Mouse (Mus musculus) spleen, adult 2 months (tissue): ENCODE results near the gene Smarcc1. TPM values are rescaled to one million over a fixed set of nuclear protein-coding genes. Genes with fewer than 3 reads are reported as not detected.

Experiments used
- DNase-seq, 2 experiments: peaks; one replicate each; pipeline versions ENCODE4 v3.0.0 to v3.0.0-alpha.2; 2012 to 2021; ENCODE audit warnings: low spot score in 2 of 2, low read depth in 1 of 2
- H3K27ac ChIP-seq: fragments of 200-500 bp; 2 replicates; pipeline ENCODE4 v1.5.1; 2012; ENCODE audit warnings: low read length, inconsistent platforms; ENCODE audit not compliant: insufficient read depth
- H3K27me3 ChIP-seq: fragments of 200-500 bp; 2 replicates; pipeline ENCODE4 v1.6.1; 2012; ENCODE audit warnings: mild to moderate bottlenecking, moderate library complexity, low read length, inconsistent platforms; ENCODE audit not compliant: control insufficient read depth, insufficient read depth
- H3K36me3 ChIP-seq: fragments of 200-500 bp; 2 replicates; pipeline ENCODE4 v1.6.1; 2012; ENCODE audit warnings: mild to moderate bottlenecking, low read length, inconsistent platforms; ENCODE audit not compliant: control insufficient read depth, insufficient read depth
- H3K4me1 ChIP-seq: fragments of 200-500 bp; 2 replicates; pipeline ENCODE4 v1.6.1; 2011; ENCODE audit warnings: inconsistent platforms; ENCODE audit not compliant: control insufficient read depth, insufficient read depth, insufficient read length
- H3K4me3 ChIP-seq: fragments of 200-500 bp; 2 replicates; pipeline ENCODE4 v1.5.1; 2011; ENCODE audit warnings: mild to moderate bottlenecking, inconsistent platforms; ENCODE audit not compliant: insufficient read depth, insufficient read length; ENCODE audit errors: extremely low read depth
- CTCF ChIP-seq: fragments of 200-500 bp; IDR thresholded peaks from 2 replicates; pipeline ENCODE4 v1.5.1; 2011; ENCODE audit warnings: mild to moderate bottlenecking, inconsistent platforms; ENCODE audit not compliant: insufficient read depth, insufficient read length, insufficient replicate concordance; ENCODE audit errors: extremely low read depth
- POLR2A ChIP-seq: fragments of 200-500 bp; IDR thresholded peaks from 2 replicates; pipeline ENCODE4 v1.6.1; 2011; ENCODE audit warnings: low read depth, low read length, inconsistent platforms
- WGBS: fragments of 180-500 bp; shearing (Covaris S2); methylation state at CpG from one replicate; pipeline ENCODE4 v1.1.7; 2018; 5-methylcytosine and 5-hydroxymethylcytosine counted together
- polyA plus RNA-seq: library from polyadenylated mRNA; depleted of rRNA; stranded (reverse); fragments of >200 nt; gene quantifications from 2 replicates; pipeline ENCODE4 v1.2.3, GENCODE M21; 2012

Smarcc1 gene
- polyA plus RNA-seq, 1 experiment = 10.6 TPM

GRCm38 (mm10) chr9:110255407-110256019 is 138.0 kb downstream of the Smarcc1 start:
- Histone ChIP-seq H3K27me3 (no peaks in the 10 kb centered on the region), H3K4me1 (no peaks in the 10 kb centered on the region), H3K27ac (no peak overlapping the region), H3K36me3 (no peaks in the 10 kb centered on the region), H3K4me3 (no peak overlapping the region)
- DNase-seq = no peak
- TF ChIP-seq POLR2A = no peak
- no peak for TF ChIP-seq CTCF
- 81% methylated on average over 15 of the region's 15 CpGs for WGBS

- H3K36me3 ChIP-seq = no peaks in the 10 kb centered on the region
- H3K27ac ChIP-seq = no peak overlapping the region
- no peaks in the 10 kb centered on the region for H3K4me1 ChIP-seq
- no peak overlapping the region for H3K4me3 ChIP-seq
- no peak for DNase-seq
- no peaks in the 10 kb centered on the region for H3K27me3 ChIP-seq
- 68% methylated on average over 6 of the region's 6 CpGs for WGBS
- no peak for TF ChIP-seq CTCF
- no peak for TF ChIP-seq POLR2A
Observed at GRCm38 (mm10) chr9:110258646-110259045, 141.1 kb downstream of the Smarcc1 start.

- TF ChIP-seq POLR2A (no peak), CTCF (no peak)
- no peaks in the 10 kb centered on the region for H3K36me3 ChIP-seq
- H3K27ac ChIP-seq = no peak overlapping the region
- no peaks in the 10 kb centered on the region for H3K27me3 ChIP-seq
- no peak overlapping the region for H3K4me3 ChIP-seq
- no peak for DNase-seq
- no peaks in the 10 kb centered on the region for H3K4me1 ChIP-seq
- 78% methylated on average over 3 of the region's 3 CpGs for WGBS
Observed at GRCm38 (mm10) chr9:110259118-110259517, 141.6 kb downstream of the Smarcc1 start.

GRCm38 (mm10) chr9:110263181-110263580 is 145.7 kb downstream of the Smarcc1 start:
- no peak overlapping the region for H3K4me3 ChIP-seq
- TF ChIP-seq POLR2A = no peak
- no peak for TF ChIP-seq CTCF
- H3K4me1 ChIP-seq = no peaks in the 10 kb centered on the region
- no peak for DNase-seq
- H3K27me3 ChIP-seq = no peaks in the 10 kb centered on the region
- WGBS = 92% methylated on average over 8 of the region's 8 CpGs
- no peaks in the 10 kb centered on the region for H3K36me3 ChIP-seq
- no peak overlapping the region for H3K27ac ChIP-seq

GRCm38 (mm10) chr9:110264991-110265390 is 147.5 kb downstream of the Smarcc1 start:
- no peaks in the 10 kb centered on the region for H3K27me3 ChIP-seq
- WGBS = 94% methylated on average over 9 of the region's 9 CpGs
- TF ChIP-seq POLR2A (no peak), CTCF (no peak)

GRCm38 (mm10) chr9:110268416-110268815 is 150.9 kb downstream of the Smarcc1 start:
- no peak for TF ChIP-seq CTCF
- TF ChIP-seq POLR2A = no peak
- Histone ChIP-seq H3K27ac (no peak overlapping the region), H3K36me3 (no peaks in the 10 kb centered on the region), H3K4me3 (no peak overlapping the region), H3K4me1 (no peaks in the 10 kb centered on the region), H3K27me3 (no peaks in the 10 kb centered on the region)
- 93% methylated on average over 10 of the region's 10 CpGs for WGBS
- no peak for DNase-seq

More at GRCm38 (mm10) chr9:110264991-110265390, 147.5 kb downstream of the Smarcc1 start:
- H3K4me3 ChIP-seq = no peak overlapping the region
- no peak overlapping the region for H3K27ac ChIP-seq
- no peaks in the 10 kb centered on the region for H3K4me1 ChIP-seq
- no peaks in the 10 kb centered on the region for H3K36me3 ChIP-seq
- DNase-seq = no peak

- Histone ChIP-seq H3K36me3 (no peaks in the 10 kb centered on the region), H3K4me1 (no peaks in the 10 kb centered on the region), H3K27ac (no peak overlapping the region), H3K4me3 (no peak overlapping the region), H3K27me3 (no peaks in the 10 kb centered on the region)
- DNase-seq = no peak
- WGBS = 92% methylated on average over 3 of the region's 3 CpGs
- TF ChIP-seq POLR2A (no peak), CTCF (no peak)
Observed at GRCm38 (mm10) chr9:110272330-110272729, 154.8 kb downstream of the Smarcc1 start.
